Mouse (Mus musculus): ENCODE measurements around the gene Cxcl14. TPM values are rescaled to one million over a fixed set of nuclear protein-coding genes. Genes with fewer than 3 reads are reported as not detected.
A peak's percentile ranks its signal among the peaks of the same experiment; 100 is the strongest.

Gene Cxcl14
- 65.0 and 78.2 TPM in 2 replicates for polyA plus RNA-seq (2012; rRNA removed)

DNA sequence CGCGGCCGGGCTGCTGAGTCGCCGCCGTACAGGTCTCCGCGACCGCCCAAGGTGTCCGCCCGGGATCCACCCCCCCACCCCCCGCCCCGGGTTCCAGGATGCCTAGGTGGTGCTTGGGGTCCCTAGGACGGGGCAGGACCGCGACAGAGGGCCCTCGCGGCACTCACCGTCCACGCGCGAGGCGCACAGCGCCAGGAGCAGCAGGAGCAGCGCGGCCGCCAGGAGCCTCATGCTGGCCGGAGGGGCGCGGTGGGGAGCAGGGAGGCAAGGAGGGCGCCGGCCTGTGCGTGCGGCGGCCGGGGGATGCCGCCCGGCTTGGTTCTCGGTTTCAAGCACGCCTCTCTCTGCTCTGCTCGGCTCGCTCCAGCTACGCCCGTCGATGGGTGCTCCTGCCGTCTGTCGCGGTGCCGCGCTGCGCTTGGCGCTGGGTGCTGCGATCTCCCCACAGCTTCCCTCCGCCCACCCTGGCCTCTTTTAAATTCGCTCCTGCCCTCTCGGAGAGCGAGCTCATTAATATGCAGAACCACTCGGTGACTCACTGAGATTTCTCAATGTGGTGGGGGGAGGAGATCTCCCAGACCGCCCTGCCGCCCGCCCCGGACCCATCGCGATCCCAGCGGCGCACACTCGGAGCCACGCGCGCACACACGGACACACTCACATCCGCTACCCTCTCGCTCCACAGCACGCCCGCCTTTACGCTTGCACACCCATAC lies at the start of gene Cxcl14:
Cxcl14 (minus strand) TSS at position 609 of the 716 bp plus-strand sequence.
- peaks cover 3% of the 10 kb centered on the region; the same call in 1 of the 2 replicates for H3K4me1 ChIP-seq (ENCODE audit: control insufficient read depth, insufficient read depth, low read length)
- H3K27ac ChIP-seq (ENCODE audit: insufficient read depth, low read length), result 0 out of 2 replicates have a peak within 1 kb of the TSS, but pooled peaks have one; percentile 28
- 1% methylated on average over 75 of the region's 76 CpGs for WGBS
- peak; percentile 20 to 21 for DNase-seq
- peak within 1 kb of the TSS; percentile 22 for H3K4me3 ChIP-seq (replicated peaks; ENCODE audit: insufficient read depth, low read depth, low read length)
- H3K27me3 ChIP-seq (ENCODE audit: control insufficient read depth, insufficient read depth, low read length), result no peaks in the 10 kb centered on the region; the same call in 1 of the 2 replicates
- TF ChIP-seq POLR2A (IDR thresholded peaks at IDR 0.05; ENCODE audit: borderline replicate concordance, insufficient read depth, low read length), result no peak
- no peak for TF ChIP-seq CTCF (IDR thresholded peaks at IDR 0.05; ENCODE audit: borderline replicate concordance, insufficient read depth, low read depth, low read length)

- DNase-seq, result no peak
- Histone ChIP-seq H3K4me3 (replicated peaks; ENCODE audit: insufficient read depth, low read depth, low read length) (no peak overlapping the region), H3K27ac (ENCODE audit: insufficient read depth, low read length) (no peak overlapping the region), H3K27me3 (ENCODE audit: control insufficient read depth, insufficient read depth, low read length) (no peaks in the 10 kb centered on the region), H3K4me1 (ENCODE audit: control insufficient read depth, insufficient read depth, low read length) (no peaks in the 10 kb centered on the region)
- 90% methylated on average over 12 of the region's 12 CpGs for WGBS
- no peak for TF ChIP-seq POLR2A (IDR thresholded peaks at IDR 0.05; ENCODE audit: borderline replicate concordance, insufficient read depth, low read length)
- TF ChIP-seq CTCF (IDR thresholded peaks at IDR 0.05; ENCODE audit: borderline replicate concordance, insufficient read depth, low read depth, low read length), result no peak
Observed at GRCm38 (mm10) chr13:56344355-56344754, 48.0 kb upstream of the Cxcl14 start.

GRCm38 (mm10) chr13:56342491-56342890 lies 46.1 kb upstream of the Cxcl14 start:
- 38% methylated on average over 10 of the region's 10 CpGs for WGBS
- Histone ChIP-seq H3K27me3 (ENCODE audit: control insufficient read depth, insufficient read depth, low read length) (no peaks in the 10 kb centered on the region), H3K4me3 (replicated peaks; ENCODE audit: insufficient read depth, low read depth, low read length) (no peak overlapping the region), H3K4me1 (ENCODE audit: control insufficient read depth, insufficient read depth, low read length) (no peaks in the 10 kb centered on the region), H3K27ac (ENCODE audit: insufficient read depth, low read length) (no peak overlapping the region)
- TF ChIP-seq POLR2A (IDR thresholded peaks at IDR 0.05; ENCODE audit: borderline replicate concordance, insufficient read depth, low read length) (no peak), CTCF (IDR thresholded peaks at IDR 0.05; ENCODE audit: borderline replicate concordance, insufficient read depth, low read depth, low read length) (no peak)
- no peak for DNase-seq

DNA sequence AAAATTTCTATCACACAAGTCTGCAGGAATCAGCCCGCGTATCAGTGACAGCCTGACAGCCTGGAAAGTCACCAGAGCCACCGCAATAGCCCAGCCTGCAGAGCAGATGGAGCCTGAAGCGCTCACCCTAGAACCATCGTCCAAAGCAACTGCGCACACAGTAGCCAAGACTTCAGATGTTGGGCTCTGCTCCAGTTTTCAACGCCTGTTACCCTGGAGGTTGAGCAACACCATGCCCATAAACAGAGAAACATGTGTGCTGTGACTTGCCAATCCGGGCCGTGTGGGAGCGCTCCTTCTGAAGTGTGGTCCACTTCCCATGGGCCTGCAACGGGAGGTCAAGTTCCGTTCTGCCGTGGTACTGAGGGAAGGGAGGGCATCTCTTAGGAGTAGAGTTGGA lies 44.2 kb upstream of the Cxcl14 start:
- no peaks in the 10 kb centered on the region for H3K4me1 ChIP-seq (ENCODE audit: control insufficient read depth, insufficient read depth, low read length)

GRCm38 (mm10) chr13:56339816-56340215 lies 43.5 kb upstream of the Cxcl14 start:
- WGBS, result 65% methylated on average over 8 of the region's 8 CpGs
- no peaks in the 10 kb centered on the region for H3K4me1 ChIP-seq (ENCODE audit: control insufficient read depth, insufficient read depth, low read length)
- H3K27me3 ChIP-seq (ENCODE audit: control insufficient read depth, insufficient read depth, low read length), result no peaks in the 10 kb centered on the region
- TF ChIP-seq CTCF (IDR thresholded peaks at IDR 0.05; ENCODE audit: borderline replicate concordance, insufficient read depth, low read depth, low read length), result no peak
- TF ChIP-seq POLR2A (IDR thresholded peaks at IDR 0.05; ENCODE audit: borderline replicate concordance, insufficient read depth, low read length), result no peak
- no peak for DNase-seq
- no peak overlapping the region for H3K4me3 ChIP-seq (replicated peaks; ENCODE audit: insufficient read depth, low read depth, low read length)
- H3K27ac ChIP-seq (ENCODE audit: insufficient read depth, low read length), result no peak overlapping the region

More for the DNA sequence above, 44.2 kb upstream of the Cxcl14 start:
- no peak for DNase-seq
- Histone ChIP-seq H3K27me3 (ENCODE audit: control insufficient read depth, insufficient read depth, low read length) (no peaks in the 10 kb centered on the region), H3K4me3 (replicated peaks; ENCODE audit: insufficient read depth, low read depth, low read length) (no peak overlapping the region), H3K27ac (ENCODE audit: insufficient read depth, low read length) (no peak overlapping the region)
- 22% methylated on average over 13 of the region's 13 CpGs for WGBS
- TF ChIP-seq POLR2A (IDR thresholded peaks at IDR 0.05; ENCODE audit: borderline replicate concordance, insufficient read depth, low read length) (no peak), CTCF (IDR thresholded peaks at IDR 0.05; ENCODE audit: borderline replicate concordance, insufficient read depth, low read depth, low read length) (no peak)

- no peaks in the 10 kb centered on the region for H3K4me1 ChIP-seq (ENCODE audit: control insufficient read depth, insufficient read depth, low read length)
- no peak overlapping the region for H3K27ac ChIP-seq (ENCODE audit: insufficient read depth, low read length)
- H3K4me3 ChIP-seq (replicated peaks; ENCODE audit: insufficient read depth, low read depth, low read length), result no peak overlapping the region
- H3K27me3 ChIP-seq (ENCODE audit: control insufficient read depth, insufficient read depth, low read length), result no peaks in the 10 kb centered on the region
- DNase-seq, result no peak
- TF ChIP-seq POLR2A (IDR thresholded peaks at IDR 0.05; ENCODE audit: borderline replicate concordance, insufficient read depth, low read length) (no peak), CTCF (IDR thresholded peaks at IDR 0.05; ENCODE audit: borderline replicate concordance, insufficient read depth, low read depth, low read length) (no peak)
- 14% methylated on average over 8 of the region's 8 CpGs for WGBS
Observed at GRCm38 (mm10) chr13:56336982-56337381, 40.6 kb upstream of the Cxcl14 start.

DNA sequence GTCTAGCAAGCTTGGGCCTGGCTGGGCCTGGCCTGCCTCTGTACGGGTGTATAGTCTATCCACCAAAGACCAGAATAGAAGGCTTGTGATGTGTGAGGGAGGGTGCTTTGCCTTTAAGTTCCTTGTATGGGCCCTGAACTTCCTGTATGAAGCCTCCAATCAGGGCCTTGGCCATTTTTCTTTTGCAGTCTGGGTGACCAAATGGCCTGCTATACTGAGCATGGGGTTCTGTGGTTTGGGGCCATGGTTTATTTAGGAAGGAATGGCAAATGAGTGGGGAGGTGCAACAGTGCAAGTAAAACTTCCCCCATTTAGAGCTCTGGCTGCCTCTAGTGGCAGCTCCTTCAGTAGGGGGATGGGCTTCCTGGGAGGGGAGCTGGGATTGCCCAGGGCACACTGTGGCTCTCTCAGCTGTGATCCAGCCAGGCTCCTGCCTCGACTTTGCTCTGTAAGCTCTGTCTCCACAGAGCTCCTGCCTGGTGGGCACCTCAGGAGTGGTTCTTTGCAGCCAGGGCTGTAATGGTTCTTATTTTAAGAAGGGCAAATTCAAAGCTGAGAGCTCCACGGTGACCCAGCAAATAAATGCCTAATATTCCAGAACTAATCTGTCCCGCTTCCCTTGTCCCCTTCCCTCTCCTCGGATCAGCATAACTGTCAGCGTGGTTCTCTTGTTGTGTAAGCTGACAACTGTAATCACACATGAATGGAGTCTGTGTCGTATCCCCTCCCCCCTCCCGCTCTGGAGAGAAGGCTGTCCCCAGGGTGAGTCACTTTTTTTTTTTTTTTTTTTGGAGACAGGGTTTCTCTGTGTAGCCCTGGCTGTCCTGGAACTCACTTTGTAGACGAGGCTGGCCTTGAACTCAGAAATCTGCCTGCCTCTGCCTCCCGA lies 38.7 kb upstream of the Cxcl14 start:
- TF ChIP-seq CTCF (IDR thresholded peaks at IDR 0.05; ENCODE audit: borderline replicate concordance, insufficient read depth, low read depth, low read length), result no peak
- no peak for TF ChIP-seq POLR2A (IDR thresholded peaks at IDR 0.05; ENCODE audit: borderline replicate concordance, insufficient read depth, low read length)
- Histone ChIP-seq H3K27ac (ENCODE audit: insufficient read depth, low read length) (no peak overlapping the region), H3K4me1 (ENCODE audit: control insufficient read depth, insufficient read depth, low read length) (no peaks in the 10 kb centered on the region), H3K4me3 (replicated peaks; ENCODE audit: insufficient read depth, low read depth, low read length) (no peak overlapping the region), H3K27me3 (ENCODE audit: control insufficient read depth, insufficient read depth, low read length) (no peaks in the 10 kb centered on the region)
- WGBS, result 64% methylated on average over 10 of the region's 10 CpGs
- DNase-seq, result no peak
